Mouse (Mus musculus) heart, adult 2 months (tissue): ENCODE results near the gene Tmem144. TPM values are rescaled to one million over a fixed set of nuclear protein-coding genes. Genes with fewer than 3 reads are reported as not detected.
A peak's percentile ranks its signal among the peaks of the same experiment; 100 is the strongest.

Experiments used
- DNase-seq, 2 experiments: peaks; one replicate each; pipeline ENCODE4 v3.0.0; 2021
- H3K27ac ChIP-seq: fragments of 200-600 bp; 2 replicates; pipeline ENCODE4 v1.8.1; 2022
- H3K27me3 ChIP-seq: fragments of 200-500 bp; 2 replicates; pipeline ENCODE4 v1.6.1; 2012; ENCODE audit warnings: mild to moderate bottlenecking, low read length, inconsistent platforms, mixed read lengths; ENCODE audit not compliant: control insufficient read depth, insufficient read depth
- H3K36me3 ChIP-seq: fragments of 200-500 bp; 2 replicates; pipeline ENCODE4 v1.6.1; 2012; ENCODE audit warnings: low read length, inconsistent platforms; ENCODE audit not compliant: control insufficient read depth, insufficient read depth
- H3K4me1 ChIP-seq: fragments of 200-500 bp; 2 replicates; pipeline ENCODE4 v1.6.1; 2011; ENCODE audit warnings: low read length; ENCODE audit not compliant: control insufficient read depth, insufficient read depth
- H3K4me3 ChIP-seq: fragments of 200-600 bp; 2 replicates; pipeline ENCODE4 v1.8.1; 2022
- H3K79me2 ChIP-seq: fragments of 200-500 bp; replicated peaks from 2 replicates; pipeline ENCODE4 v1.6.1; 2012; ENCODE audit warnings: mild to moderate bottlenecking, inconsistent platforms, low read length, moderate library complexity, mixed read lengths; ENCODE audit not compliant: control insufficient read depth, insufficient read depth
- H3K9ac ChIP-seq: fragments of 200-500 bp; 2 replicates; pipeline ENCODE4 v1.6.1; 2012; ENCODE audit warnings: low read depth, mild to moderate bottlenecking, control low read depth, inconsistent platforms, low read length, mixed read lengths
- CTCF ChIP-seq: fragments of 200-600 bp; IDR thresholded peaks from 2 replicates; pipeline ENCODE4 v1.8.1; 2022; ENCODE audit warnings: antibody characterized with exemption, mild to moderate bottlenecking, moderate library complexity
- EP300 ChIP-seq: fragments of 200-500 bp; IDR thresholded peaks from 2 replicates; pipeline ENCODE4 v1.6.1; 2011; ENCODE audit warnings: low read depth, low read length, control low read depth; ENCODE audit not compliant: insufficient read depth
- POLR2A ChIP-seq: fragments of 200-500 bp; IDR thresholded peaks from 2 replicates; pipeline ENCODE4 v1.6.1; 2011; ENCODE audit warnings: mild to moderate bottlenecking, low read depth, low read length, control low read depth; ENCODE audit not compliant: insufficient read depth
- WGBS: fragments of 180-500 bp; shearing (Covaris S2); methylation state at CpG from one replicate; pipeline ENCODE4 v1.1.7; 2018; 5-methylcytosine and 5-hydroxymethylcytosine counted together
- intact Hi-C: fragments of 180-260 bp; cut with DNase I; formaldehyde crosslinking; loops from one replicate; pipeline ENCODE4 v1.15.1; 2025
- polyA plus RNA-seq: library from polyadenylated mRNA; depleted of rRNA; stranded (reverse); fragments of >200 nt; gene quantifications from 2 replicates; pipeline ENCODE4 v1.2.3, GENCODE M21; 2012
- total RNA-seq, 2 experiments: library from RNA; stranded (reverse); gene quantifications; 2 replicates each; pipeline ENCODE4 v1.2.3; 2021

The Tmem144 gene
- total and polyA plus RNA-seq, 3 experiments: 5.7 to 15.6 (median 11.4) TPM

- Histone ChIP-seq H3K27me3 (no peaks in the 10 kb centered on the region), H3K36me3 (no peaks in the 10 kb centered on the region), H3K4me3 (no peak overlapping the region), H3K9ac (no peak overlapping the region), H3K79me2 (no peaks in the 10 kb centered on the region), H3K27ac (no peak overlapping the region), H3K4me1 (no peaks in the 10 kb centered on the region)
- 73% methylated on average over 4 of the region's 4 CpGs for WGBS
- DNase-seq: no peak
- intact Hi-C loops: no loop called here
- no peak for TF ChIP-seq CTCF
Observed at GRCm38 (mm10) chr3:79816229-79816628, 36.3 kb downstream of the Tmem144 start.

GRCm38 (mm10) chr3:79813814-79814490 is 38.6 kb downstream of the Tmem144 start:
- no peaks in the 10 kb centered on the region for H3K36me3 ChIP-seq
- peak; percentile 61 to 78 for DNase-seq
- H3K79me2 ChIP-seq: no peaks in the 10 kb centered on the region
- intact Hi-C loops: no loop called here
- no peaks in the 10 kb centered on the region for H3K4me1 ChIP-seq
- H3K9ac ChIP-seq: no peak overlapping the region
- H3K4me3 ChIP-seq: no peak overlapping the region
- TF ChIP-seq EP300 (no peak), CTCF (peak; percentile 94)
- no peak overlapping the region for H3K27ac ChIP-seq
- WGBS: 31% methylated on average over 19 of the region's 19 CpGs
- H3K27me3 ChIP-seq: no peaks in the 10 kb centered on the region

GRCm38 (mm10) chr3:79812042-79812441 is 40.5 kb downstream of the Tmem144 start:
- H3K4me1 ChIP-seq: no peaks in the 10 kb centered on the region
- H3K79me2 ChIP-seq: no peaks in the 10 kb centered on the region
- H3K36me3 ChIP-seq: no peaks in the 10 kb centered on the region
- WGBS: 78% methylated on average over 2 of the region's 2 CpGs
- no peak for TF ChIP-seq EP300
- H3K9ac ChIP-seq: no peak overlapping the region
- no peak for DNase-seq
- intact Hi-C loops: no loop called here
- no peak overlapping the region for H3K4me3 ChIP-seq
- H3K27ac ChIP-seq: no peak overlapping the region
- no peaks in the 10 kb centered on the region for H3K27me3 ChIP-seq

- intact Hi-C loops: no loop called here
- Histone ChIP-seq H3K27ac (no peak overlapping the region), H3K36me3 (no peaks in the 10 kb centered on the region), H3K4me3 (no peak overlapping the region), H3K27me3 (no peaks in the 10 kb centered on the region), H3K4me1 (no peaks in the 10 kb centered on the region), H3K9ac (no peak overlapping the region), H3K79me2 (no peaks in the 10 kb centered on the region)
- WGBS: 56% methylated on average over 3 of the region's 3 CpGs
- TF ChIP-seq POLR2A (no peak), CTCF (peak; percentile 67), EP300 (no peak)
- DNase-seq: no peak
Observed at GRCm38 (mm10) chr3:79811632-79812031, 40.9 kb downstream of the Tmem144 start.

- Histone ChIP-seq H3K4me1 (no peaks in the 10 kb centered on the region), H3K4me3 (no peak overlapping the region), H3K36me3 (no peaks in the 10 kb centered on the region), H3K79me2 (no peaks in the 10 kb centered on the region), H3K27ac (no peak overlapping the region), H3K9ac (no peak overlapping the region), H3K27me3 (no peaks in the 10 kb centered on the region)
- 46% methylated on average over 6 of the region's 6 CpGs for WGBS
- DNase-seq: no peak
- no peak for TF ChIP-seq EP300
- TF ChIP-seq CTCF: no peak
- no peak for TF ChIP-seq POLR2A
- intact Hi-C loops: no loop called here
Observed at GRCm38 (mm10) chr3:79810563-79810962, 42.0 kb downstream of the Tmem144 start.

GRCm38 (mm10) chr3:79809180-79809567 is 43.4 kb downstream of the Tmem144 start:
- no peak overlapping the region for H3K9ac ChIP-seq
- no peaks in the 10 kb centered on the region for H3K36me3 ChIP-seq
- DNase-seq: peak; percentile 22 to 55
- no peak overlapping the region for H3K27ac ChIP-seq
- H3K79me2 ChIP-seq: no peaks in the 10 kb centered on the region
- no peak overlapping the region for H3K4me3 ChIP-seq
- 10% methylated on average over 4 of the region's 4 CpGs for WGBS
- no peaks in the 10 kb centered on the region for H3K27me3 ChIP-seq
- TF ChIP-seq POLR2A: no peak
- TF ChIP-seq CTCF: peak; percentile 89
- TF ChIP-seq EP300: peak; percentile 80
- H3K4me1 ChIP-seq: no peaks in the 10 kb centered on the region
- intact Hi-C loops: loop anchor here (1.0 to 2.0 kb wide), 3 partner anchors 64 to 145 kb away; no protein-coding TSS in a partner anchor
